Mouse (Mus musculus) G1E (cell line): Measurements from ENCODE around the gene Iapp.
"Not testable (repeated sequence)": the region's sequence is repeated elsewhere in the genome, so short reads cannot be mapped to it uniquely, and the experiment has no call there.

Experiments
- CTCF ChIP-seq: IDR thresholded peaks from 2 replicates; pipeline ENCODE4 v1.5.1; 2012; ENCODE audit warnings: low read depth, low read length, inconsistent platforms, mixed read lengths
- GATA1 ChIP-seq: IDR thresholded peaks from 2 replicates; pipeline ENCODE4 v1.6.1; 2012; ENCODE audit warnings: borderline replicate concordance, low read length, inconsistent platforms, mixed read lengths
- GATA2 ChIP-seq: IDR thresholded peaks from 2 replicates; pipeline ENCODE4 v1.6.1; 2012; ENCODE audit warnings: low read depth, low read length, inconsistent platforms, borderline replicate concordance
- POLR2AphosphoS5 ChIP-seq: IDR thresholded peaks from 2 replicates; pipeline ENCODE4 v1.6.1; 2012; ENCODE audit warnings: low read depth, low read length, inconsistent platforms; ENCODE audit not compliant: insufficient replicate concordance
- TAL1 ChIP-seq: conservative IDR thresholded peaks from 2 replicates; pipeline ENCODE4 v1.6.1; 2012; ENCODE audit warnings: low read depth, low read length, inconsistent platforms, mixed read lengths

DNA sequence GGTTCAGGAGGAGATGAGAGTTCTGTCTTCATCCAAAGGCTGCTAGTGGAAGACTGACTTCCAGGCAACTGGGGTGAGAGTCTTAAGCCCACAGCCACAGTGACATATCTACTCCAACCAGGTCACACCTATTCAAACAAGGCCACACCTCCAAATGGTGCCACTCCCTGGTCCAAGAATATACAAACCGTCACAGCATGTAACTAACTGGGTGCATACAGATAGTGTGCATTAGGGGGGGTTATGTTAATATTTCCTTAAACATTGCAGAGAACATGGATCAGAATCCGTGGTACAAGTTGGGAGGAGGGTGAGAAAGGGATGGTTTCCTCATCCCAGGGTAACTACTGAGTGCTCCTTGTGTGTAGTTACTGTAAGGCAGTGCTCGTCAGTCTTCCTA lies 53.9 kb downstream of the Iapp start:
- TF ChIP-seq GATA1, CTCF, TAL1, POLR2AphosphoS5, GATA2: not testable (repeated sequence)
